Mouse (Mus musculus) heart, embryonic 16.5 days (tissue): ENCODE data around the gene Gm49345. TPM values are rescaled to one million over a fixed set of nuclear protein-coding genes. Genes with fewer than 3 reads are reported as not detected.
"Not testable (repeated sequence)": the region's sequence is repeated elsewhere in the genome, so short reads cannot be mapped to it uniquely, and the experiment has no call there.

Experiments
- ATAC-seq: fragments of 200-750 bp; cut with Nextera tagmentation; replicated peaks from 2 replicates; pipeline ENCODE4 v1.8.0; 2017; ENCODE audit warnings: moderate number of reproducible peaks; ENCODE audit not compliant: insufficient read depth, low FRiP score; ENCODE audit errors: extremely low read depth
- H3K27ac ChIP-seq: fragments of 300-500 bp; sonication (generic); 2 replicates; pipeline ENCODE4 v1.5.1; 2014; ENCODE audit warnings: mild to moderate bottlenecking, low read length, control low read depth, moderate library complexity
- H3K27me3 ChIP-seq: fragments of 300-500 bp; sonication (generic); 2 replicates; pipeline ENCODE4 v1.6.1; 2014; ENCODE audit warnings: low read length, mixed read lengths; ENCODE audit not compliant: control insufficient read depth, insufficient read depth
- H3K36me3 ChIP-seq: fragments of 300-500 bp; sonication (generic); 2 replicates; pipeline ENCODE4 v1.6.1; 2014; ENCODE audit not compliant: control insufficient read depth, insufficient read depth
- H3K4me1 ChIP-seq: fragments of 300-500 bp; sonication (generic); 2 replicates; pipeline ENCODE4 v1.6.1; 2014; ENCODE audit warnings: low read length, mixed read lengths; ENCODE audit not compliant: control insufficient read depth, insufficient read depth
- H3K4me2 ChIP-seq: fragments of 300-500 bp; sonication (generic); 2 replicates; pipeline ENCODE4 v1.6.1; 2014; ENCODE audit warnings: low read depth, mild to moderate bottlenecking, control low read depth, low read length
- H3K4me3 ChIP-seq: fragments of 300-500 bp; sonication (generic); 2 replicates; pipeline ENCODE4 v1.5.1; 2014; ENCODE audit warnings: mild to moderate bottlenecking, control low read depth, low read length
- H3K9ac ChIP-seq: fragments of 300-500 bp; sonication (generic); 2 replicates; pipeline ENCODE4 v1.6.1; 2014; ENCODE audit warnings: low read length, control low read depth
- H3K9me3 ChIP-seq: fragments of 300-500 bp; sonication (generic); replicated peaks from 2 replicates; pipeline ENCODE4 v1.6.1; 2016; ENCODE audit warnings: low read length; ENCODE audit not compliant: control insufficient read depth
- WGBS: fragments of 180-500 bp; shearing (Covaris S2); extraction: QIAGEN DNeasy Blood & Tissue Kit; methylation state at CpG from one replicate; pipeline ENCODE4 v1.1.7; 2014; 5-methylcytosine and 5-hydroxymethylcytosine counted together
- polyA plus RNA-seq: library from polyadenylated mRNA; unstranded; fragments of >200 nt; fragmentation: Nextera tagmentation; extraction: Ambion mirVana; gene quantifications from 2 replicates; pipeline ENCODE4 v1.2.1, GENCODE M21; 2015

The Gm49345 gene
- not detected in 2 replicates for polyA plus RNA-seq

- peak; percentile 99 for ATAC-seq
- no peaks in the 10 kb centered on the region for H3K27me3 ChIP-seq
- H3K36me3 ChIP-seq: no peaks in the 10 kb centered on the region
- H3K9ac ChIP-seq: peak within 1 kb of the TSS; percentile 85
- no peaks in the 10 kb centered on the region for H3K9me3 ChIP-seq
- under 1% methylated on average over 19 of the region's 19 CpGs for WGBS
- H3K27ac ChIP-seq: peak within 1 kb of the TSS; percentile 75
- H3K4me3 ChIP-seq: peak within 1 kb of the TSS; percentile 94
- peak within 1 kb of the TSS; percentile 66 for H3K4me2 ChIP-seq
- 0 out of 2 replicates have a peak, but pooled peaks cover 2% of the 10 kb centered on the region for H3K4me1 ChIP-seq
Observed at GRCm38 (mm10) chr13:67637294-67638007, at the start of gene Gm49345, which contains the start of gene Zfp729a. Gene Gm49345 (minus strand): TSS chr13:67637769. Gene Zfp729a (minus strand): TSS chr13:67637791.

DNA sequence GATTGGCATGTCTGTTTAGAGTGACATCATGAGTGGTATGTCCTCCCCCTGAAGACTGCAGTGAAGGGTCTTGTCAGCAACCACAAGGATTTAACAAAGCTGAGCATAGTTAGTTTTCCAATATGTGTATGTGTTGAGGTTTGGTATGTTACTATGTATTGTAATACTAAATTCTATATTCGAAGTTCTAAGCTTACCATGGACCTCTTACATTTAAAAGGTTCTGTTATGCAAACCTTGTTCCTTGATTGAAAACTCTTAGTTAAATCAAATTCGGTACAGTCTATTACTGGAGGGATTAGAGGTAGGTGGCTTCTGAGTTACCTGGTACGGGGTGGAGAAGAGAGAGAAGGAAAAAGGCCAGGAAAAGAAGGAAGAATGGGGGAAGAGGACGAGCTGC lies 49.4 kb upstream of the Gm49345 start, which contains the start of gene Zfp738:
Gene Zfp738, minus strand, starts transcription at position 101 of the 400 bp plus-strand sequence.
- H3K4me2 ChIP-seq: no peak within 1 kb of the TSS
- H3K4me3 ChIP-seq: no peak within 1 kb of the TSS
- 70% methylated on average over 4 of the region's 4 CpGs for WGBS
- H3K27ac ChIP-seq: no peak within 1 kb of the TSS
- H3K9me3 ChIP-seq: no peaks in the 10 kb centered on the region
- no peak for ATAC-seq
- no peaks in the 10 kb centered on the region for H3K27me3 ChIP-seq
- H3K9ac ChIP-seq: no peak within 1 kb of the TSS
- no peaks in the 10 kb centered on the region for H3K4me1 ChIP-seq
- H3K36me3 ChIP-seq: no peaks in the 10 kb centered on the region

GRCm38 (mm10) chr13:67683841-67684240 lies 46.3 kb upstream of the Gm49345 start:
- not testable (repeated sequence) for H3K27ac ChIP-seq, H3K27me3 ChIP-seq, H3K4me1 ChIP-seq, ATAC-seq, H3K36me3 ChIP-seq, H3K9me3 ChIP-seq
- Histone ChIP-seq H3K9ac (peak overlapping the region; percentile 71), H3K4me3 (peak overlapping the region; percentile 83), H3K4me2 (peak overlapping the region; percentile 60)
- 73% methylated on average over 2 of the region's 2 CpGs for WGBS

DNA sequence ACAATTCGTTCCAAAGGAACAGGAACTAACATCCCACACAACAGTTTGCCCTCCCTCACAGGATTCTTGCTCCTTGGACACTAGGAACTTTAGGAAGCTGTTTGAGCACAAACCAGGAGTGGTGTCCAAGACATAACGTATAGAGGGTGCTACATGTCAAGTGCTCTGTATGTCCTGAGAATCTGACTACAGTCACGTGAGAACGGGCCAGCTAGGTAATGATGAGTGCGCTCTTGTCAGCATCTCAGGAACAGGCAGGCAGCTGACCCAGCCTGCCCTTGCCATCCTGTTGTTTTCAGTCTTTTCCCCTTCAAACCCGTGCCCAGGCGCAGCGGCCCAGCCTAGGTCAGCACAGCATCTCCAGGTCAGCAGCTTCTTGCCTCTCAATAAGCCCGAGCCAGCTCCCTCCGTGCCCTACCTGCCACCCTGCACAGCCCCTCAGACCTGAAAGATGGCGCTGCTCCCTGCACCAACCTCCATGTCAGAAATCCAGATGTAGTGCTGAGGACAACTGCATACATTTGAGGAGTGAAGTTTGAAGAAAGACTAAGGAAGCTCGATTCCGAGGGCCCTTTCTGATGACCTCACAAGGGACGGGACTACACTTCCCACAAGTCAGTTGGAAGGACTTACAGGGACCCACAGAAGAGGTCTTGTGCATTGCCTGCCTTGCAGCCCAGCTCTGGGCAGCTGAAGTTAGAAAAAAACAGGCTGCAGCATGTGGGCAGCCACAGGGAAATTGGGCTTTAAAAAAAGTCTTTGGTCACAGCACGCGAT lies 45.6 kb upstream of the Gm49345 start:
- Histone ChIP-seq H3K9ac (peak overlapping the region; percentile 87), H3K4me3 (peak overlapping the region; percentile 83), H3K4me2 (peak overlapping the region; percentile 74), H3K27ac (0 out of 2 replicates have a peak overlapping the region, but pooled peaks have one; percentile 51)
- not testable (repeated sequence) for H3K36me3 ChIP-seq, H3K4me1 ChIP-seq, H3K27me3 ChIP-seq, H3K9me3 ChIP-seq
- 15% methylated on average over 16 of the region's 16 CpGs for WGBS
- peak; percentile 100 for ATAC-seq

- no peak overlapping the region for H3K4me3 ChIP-seq
- no peak overlapping the region for H3K27ac ChIP-seq
- H3K4me2 ChIP-seq: no peak overlapping the region
- H3K4me1 ChIP-seq: no peaks in the 10 kb centered on the region
- no peaks in the 10 kb centered on the region for H3K27me3 ChIP-seq
- ATAC-seq: no peak
- no peak overlapping the region for H3K9ac ChIP-seq
- H3K36me3 ChIP-seq: no peaks in the 10 kb centered on the region; the same call in 1 of the 2 replicates
- 84% methylated on average over 2 of the region's 2 CpGs for WGBS
- no peaks in the 10 kb centered on the region for H3K9me3 ChIP-seq
Observed at GRCm38 (mm10) chr13:67674902-67675301, 37.3 kb upstream of the Gm49345 start.

- Histone ChIP-seq H3K4me1 (no peaks in the 10 kb centered on the region), H3K27me3 (no peaks in the 10 kb centered on the region), H3K4me3 (no peak overlapping the region), H3K9ac (no peak overlapping the region), H3K4me2 (no peak overlapping the region), H3K36me3 (no peaks in the 10 kb centered on the region), H3K9me3 (no peaks in the 10 kb centered on the region), H3K27ac (no peak overlapping the region)
- ATAC-seq: no peak
- WGBS: 53% methylated on average over 3 of the region's 3 CpGs
Observed at GRCm38 (mm10) chr13:67652496-67652895, 14.9 kb upstream of the Gm49345 start.

GRCm38 (mm10) chr13:67610108-67610507 lies 27.5 kb downstream of the Gm49345 start:
- WGBS: 79% methylated on average over 4 of the region's 4 CpGs

DNA sequence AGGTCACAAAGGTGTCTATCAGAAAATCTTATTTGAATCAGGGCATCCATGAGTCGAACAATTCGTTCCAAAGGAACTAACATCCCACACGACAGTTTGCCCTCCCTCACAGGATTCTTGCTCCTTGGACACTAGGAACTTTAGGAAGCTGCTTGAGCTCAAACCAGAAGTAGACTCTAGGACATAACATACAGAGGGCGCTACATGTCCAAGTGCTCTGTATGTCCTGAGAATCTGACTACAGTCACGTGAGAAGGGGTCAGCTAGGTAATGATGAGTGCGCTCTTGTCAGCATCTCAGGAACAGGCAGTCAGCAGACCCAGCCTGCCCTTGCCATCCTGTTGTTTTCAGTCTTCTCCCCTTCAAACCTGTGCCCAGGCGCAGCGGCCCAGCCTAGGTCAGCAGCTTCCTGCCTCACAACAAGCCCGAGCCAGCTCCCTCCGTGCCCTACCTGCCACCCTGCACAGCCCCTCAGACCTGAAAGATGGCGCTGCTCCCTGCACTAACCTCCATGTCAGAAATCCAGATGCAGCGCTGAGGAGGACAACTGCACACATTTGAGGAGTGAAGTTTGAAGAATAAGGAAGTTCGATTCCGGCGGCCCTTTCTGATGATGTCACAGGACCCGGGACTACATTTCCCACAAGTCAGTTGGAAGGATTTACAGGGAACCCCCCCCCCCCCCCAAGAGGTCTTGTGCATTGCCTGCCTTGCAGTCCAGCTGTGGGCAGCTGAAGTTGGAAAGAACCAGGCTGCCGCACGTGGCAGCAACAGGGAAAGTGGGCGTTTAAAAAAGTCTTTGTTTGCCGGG lies 28.3 kb downstream of the Gm49345 start, which contains the start of gene Zfp729b:
Gene Zfp729b, minus strand, starts transcription at position 642 of the 811 bp plus-strand sequence.
- ATAC-seq: peak; percentile 94
- Histone ChIP-seq H3K27me3 (no peaks in the 10 kb centered on the region), H3K4me1 (peaks cover 4% of the 10 kb centered on the region; the same call in 1 of the 2 replicates), H3K4me3 (peak within 1 kb of the TSS; percentile 89), H3K9me3 (peaks cover 4% of the 10 kb centered on the region; the same call in 1 of the 2 replicates), H3K27ac (peak within 1 kb of the TSS; percentile 75), H3K36me3 (no peaks in the 10 kb centered on the region), H3K9ac (peak within 1 kb of the TSS; percentile 85), H3K4me2 (peak within 1 kb of the TSS; percentile 72)
- 3% methylated on average over 20 of the region's 20 CpGs for WGBS

More at GRCm38 (mm10) chr13:67610108-67610507, 27.5 kb downstream of the Gm49345 start:
- no peaks in the 10 kb centered on the region for H3K36me3 ChIP-seq
- H3K4me3 ChIP-seq: no peak overlapping the region; the same call in 1 of the 2 replicates
- no peaks in the 10 kb centered on the region for H3K27me3 ChIP-seq
- peaks cover 4% of the 10 kb centered on the region; the same call in 1 of the 2 replicates for H3K4me1 ChIP-seq
- H3K27ac ChIP-seq: no peak overlapping the region
- ATAC-seq: no peak
- peak overlapping the region; percentile 72; the same call in 1 of the 2 replicates for H3K4me2 ChIP-seq
- H3K9me3 ChIP-seq: peaks cover 4% of the 10 kb centered on the region; the same call in 1 of the 2 replicates
- H3K9ac ChIP-seq: no peak overlapping the region
